Mouse (Mus musculus): ENCODE measurements around the gene Cyp2s1.

DNA sequence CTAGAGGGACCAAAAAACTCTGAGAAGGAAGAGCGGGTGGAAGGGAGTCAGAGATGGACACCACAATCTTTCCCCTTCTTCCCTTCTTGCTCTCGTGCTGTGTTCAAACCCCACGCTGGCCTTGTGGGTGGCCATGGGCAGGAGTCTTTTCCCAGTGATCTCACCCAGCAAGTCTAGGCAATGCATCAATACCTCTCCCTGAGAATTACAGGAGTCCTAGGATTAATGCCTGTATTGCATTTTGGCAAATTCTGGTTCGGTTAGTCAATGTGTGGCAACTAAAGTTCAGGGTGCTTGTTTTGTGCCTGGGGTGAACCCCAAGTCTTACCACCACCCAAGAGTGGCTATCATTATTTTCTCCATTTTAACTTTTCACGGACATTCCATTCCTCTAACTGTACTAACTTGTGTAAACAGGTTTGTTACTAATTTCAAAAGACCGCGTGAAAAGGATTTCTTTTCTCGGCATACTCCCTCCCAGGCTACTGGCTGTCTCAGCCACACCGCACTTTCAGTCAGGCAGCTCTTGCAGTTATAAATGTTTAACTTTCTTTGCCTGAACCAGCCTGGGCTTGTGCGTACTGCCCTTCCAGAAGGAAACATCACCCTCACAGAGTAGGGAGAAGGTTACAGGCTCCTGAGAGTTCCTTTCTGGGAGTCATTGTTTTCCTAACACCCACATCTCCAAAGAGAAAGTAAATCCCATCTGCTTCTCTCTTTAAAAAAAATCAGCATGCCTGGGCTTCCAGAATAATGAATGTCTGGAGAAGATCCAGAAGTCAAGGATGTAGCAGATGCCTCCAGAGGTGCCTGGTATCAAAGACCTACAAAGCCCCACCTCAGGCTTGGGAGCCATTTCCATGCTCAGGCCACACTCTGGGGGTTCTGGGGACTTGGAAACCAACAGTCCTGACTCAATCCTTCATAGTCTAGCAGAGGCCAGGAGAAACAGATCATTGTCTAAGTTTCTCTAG lies 15.1 kb upstream of the Cyp2s1 start:
- TF ChIP-seq EP300 (optimal IDR thresholded peaks at IDR 0.05) (no peak), CTCF (IDR thresholded peaks at IDR 0.05; ENCODE audit: low read depth) (no peak)

Measured in stomach, postnatal 0 days (tissue).